Mouse (Mus musculus): Measurements from ENCODE around the gene March7. TPM values are rescaled to one million over a fixed set of nuclear protein-coding genes. Genes with fewer than 3 reads are reported as not detected.

March7 gene
- total and polyA plus RNA-seq, 3 experiments: 9.6 to 24.8 (median 20.9) TPM

- no peaks in the 10 kb centered on the region for H3K4me1 ChIP-seq (ENCODE audit: control insufficient read depth, insufficient read depth, low read length)
- H3K27me3 ChIP-seq (ENCODE audit: control insufficient read depth, insufficient read depth, low read length): no peaks in the 10 kb centered on the region
- 95% methylated on average over 5 of the region's 5 CpGs for WGBS
- TF ChIP-seq EP300 (IDR thresholded peaks at IDR 0.05; ENCODE audit: insufficient read depth, low read depth, low read length): no peak
- no peak for TF ChIP-seq POLR2A (IDR thresholded peaks at IDR 0.05; ENCODE audit: insufficient read depth, low read depth, low read length)
- TF ChIP-seq CTCF (IDR thresholded peaks at IDR 0.05): no peak
- H3K9ac ChIP-seq (ENCODE audit: low read depth, low read length): no peak overlapping the region
- no peak overlapping the region for H3K27ac ChIP-seq
- intact Hi-C loops (cut with DNase I): no loop called here
- H3K4me3 ChIP-seq: no peak overlapping the region
- no peak for DNase-seq
- no peaks in the 10 kb centered on the region for H3K36me3 ChIP-seq (ENCODE audit: control insufficient read depth, insufficient read depth, low read length)
- no peaks in the 10 kb centered on the region; the same call in 1 of the 2 replicates for H3K79me2 ChIP-seq (replicated peaks; ENCODE audit: control insufficient read depth, insufficient read depth, low read length)
Measured at GRCm38 (mm10) chr2:60259186-60259585, 49.5 kb downstream of the March7 start.

GRCm38 (mm10) chr2:60260621-60261350 lies 51.1 kb downstream of the March7 start:
- no peaks in the 10 kb centered on the region for H3K36me3 ChIP-seq (ENCODE audit: control insufficient read depth, insufficient read depth, low read length)
- no peak for DNase-seq
- no peaks in the 10 kb centered on the region; the same call in 1 of the 2 replicates for H3K79me2 ChIP-seq (replicated peaks; ENCODE audit: control insufficient read depth, insufficient read depth, low read length)
- H3K4me3 ChIP-seq: no peak overlapping the region
- TF ChIP-seq POLR2A (IDR thresholded peaks at IDR 0.05; ENCODE audit: insufficient read depth, low read depth, low read length): no peak
- TF ChIP-seq CTCF (IDR thresholded peaks at IDR 0.05): no peak
- no peak for TF ChIP-seq EP300 (IDR thresholded peaks at IDR 0.05; ENCODE audit: insufficient read depth, low read depth, low read length)
- H3K4me1 ChIP-seq (ENCODE audit: control insufficient read depth, insufficient read depth, low read length): no peaks in the 10 kb centered on the region
- no peak overlapping the region for H3K27ac ChIP-seq
- H3K27me3 ChIP-seq (ENCODE audit: control insufficient read depth, insufficient read depth, low read length): no peaks in the 10 kb centered on the region
- H3K9ac ChIP-seq (ENCODE audit: low read depth, low read length): no peak overlapping the region
- intact Hi-C loops (cut with DNase I): no loop called here
- WGBS: 73% methylated on average over 5 of the region's 5 CpGs

- no peaks in the 10 kb centered on the region for H3K27me3 ChIP-seq (ENCODE audit: control insufficient read depth, insufficient read depth, low read length)
- H3K9ac ChIP-seq (ENCODE audit: low read depth, low read length): no peak overlapping the region
- WGBS: 53% methylated on average over 1 of the region's 1 CpGs
- H3K27ac ChIP-seq: no peak overlapping the region
- no peak for TF ChIP-seq EP300 (IDR thresholded peaks at IDR 0.05; ENCODE audit: insufficient read depth, low read depth, low read length)
- no peak for TF ChIP-seq CTCF (IDR thresholded peaks at IDR 0.05)
- no peak for TF ChIP-seq POLR2A (IDR thresholded peaks at IDR 0.05; ENCODE audit: insufficient read depth, low read depth, low read length)
- H3K36me3 ChIP-seq (ENCODE audit: control insufficient read depth, insufficient read depth, low read length): no peaks in the 10 kb centered on the region
- no peak for DNase-seq
- H3K79me2 ChIP-seq (replicated peaks; ENCODE audit: control insufficient read depth, insufficient read depth, low read length): no peaks in the 10 kb centered on the region
- H3K4me3 ChIP-seq: no peak overlapping the region
- intact Hi-C loops (cut with DNase I): no loop called here
- no peaks in the 10 kb centered on the region for H3K4me1 ChIP-seq (ENCODE audit: control insufficient read depth, insufficient read depth, low read length)
Measured at GRCm38 (mm10) chr2:60267567-60267966, 57.9 kb downstream of the March7 start.

- Histone ChIP-seq H3K27ac (no peak overlapping the region), H3K4me3 (no peak overlapping the region)
Measured at GRCm38 (mm10) chr2:60269856-60270479, 60.3 kb downstream of the March7 start.

GRCm38 (mm10) chr2:60278627-60279026 lies 68.9 kb downstream of the March7 start:
- H3K9ac ChIP-seq (ENCODE audit: low read depth, low read length): no peak overlapping the region
- no peaks in the 10 kb centered on the region for H3K79me2 ChIP-seq (replicated peaks; ENCODE audit: control insufficient read depth, insufficient read depth, low read length)
- no peak overlapping the region for H3K4me3 ChIP-seq
- TF ChIP-seq POLR2A (IDR thresholded peaks at IDR 0.05; ENCODE audit: insufficient read depth, low read depth, low read length) (no peak), EP300 (IDR thresholded peaks at IDR 0.05; ENCODE audit: insufficient read depth, low read depth, low read length) (no peak), CTCF (IDR thresholded peaks at IDR 0.05) (no peak)
- intact Hi-C loops (cut with DNase I): no loop called here
- no peaks in the 10 kb centered on the region for H3K27me3 ChIP-seq (ENCODE audit: control insufficient read depth, insufficient read depth, low read length)
- H3K36me3 ChIP-seq (ENCODE audit: control insufficient read depth, insufficient read depth, low read length): no peaks in the 10 kb centered on the region
- 86% methylated on average over 4 of the region's 4 CpGs for WGBS
- no peak for DNase-seq
- peaks cover 2% of the 10 kb centered on the region for H3K4me1 ChIP-seq (ENCODE audit: control insufficient read depth, insufficient read depth, low read length)
- H3K27ac ChIP-seq: no peak overlapping the region

More at GRCm38 (mm10) chr2:60269856-60270479, 60.3 kb downstream of the March7 start:
- no peaks in the 10 kb centered on the region for H3K79me2 ChIP-seq (replicated peaks; ENCODE audit: control insufficient read depth, insufficient read depth, low read length)
- DNase-seq: no peak
- TF ChIP-seq EP300 (IDR thresholded peaks at IDR 0.05; ENCODE audit: insufficient read depth, low read depth, low read length): no peak
- no peak for TF ChIP-seq CTCF (IDR thresholded peaks at IDR 0.05)
- TF ChIP-seq POLR2A (IDR thresholded peaks at IDR 0.05; ENCODE audit: insufficient read depth, low read depth, low read length): no peak
- no peaks in the 10 kb centered on the region for H3K27me3 ChIP-seq (ENCODE audit: control insufficient read depth, insufficient read depth, low read length)
- no peaks in the 10 kb centered on the region for H3K36me3 ChIP-seq (ENCODE audit: control insufficient read depth, insufficient read depth, low read length)
- intact Hi-C loops (cut with DNase I): no loop called here
- H3K9ac ChIP-seq (ENCODE audit: low read depth, low read length): no peak overlapping the region
- WGBS: 89% methylated on average over 14 of the region's 14 CpGs
- H3K4me1 ChIP-seq (ENCODE audit: control insufficient read depth, insufficient read depth, low read length): no peaks in the 10 kb centered on the region

- no peak for TF ChIP-seq CTCF (IDR thresholded peaks at IDR 0.05)
- Histone ChIP-seq H3K9ac (ENCODE audit: low read depth, low read length) (no peak overlapping the region), H3K79me2 (replicated peaks; ENCODE audit: control insufficient read depth, insufficient read depth, low read length) (no peaks in the 10 kb centered on the region), H3K36me3 (ENCODE audit: control insufficient read depth, insufficient read depth, low read length) (no peaks in the 10 kb centered on the region), H3K27ac (no peak overlapping the region; the same call in 1 of the 2 replicates), H3K4me3 (no peak overlapping the region), H3K27me3 (ENCODE audit: control insufficient read depth, insufficient read depth, low read length) (no peaks in the 10 kb centered on the region), H3K4me1 (ENCODE audit: control insufficient read depth, insufficient read depth, low read length) (peaks cover 4% of the 10 kb centered on the region)
- 66% methylated on average over 4 of the region's 4 CpGs for WGBS
- no peak for DNase-seq
- intact Hi-C loops (cut with DNase I): no loop called here
Measured at GRCm38 (mm10) chr2:60282625-60283024, 72.9 kb downstream of the March7 start.

Data from heart, adult 2 months (tissue).